Mouse (Mus musculus) olfactory bulb, adult 2 months (tissue): ENCODE data around the gene Arhgap10.

Experiments
- CTCF ChIP-seq: fragments of 200-500 bp; IDR thresholded peaks from 2 replicates; pipeline ENCODE4 v1.5.1; 2012; ENCODE audit warnings: low read depth, mild to moderate bottlenecking, low read length, moderate library complexity; ENCODE audit not compliant: insufficient read depth
- POLR2A ChIP-seq: fragments of 200-500 bp; IDR thresholded peaks from 2 replicates; pipeline ENCODE4 v1.6.1; 2012; ENCODE audit warnings: mild to moderate bottlenecking, low read depth, low read length, moderate library complexity; ENCODE audit not compliant: insufficient read depth

GRCm38 (mm10) chr8:77341329-77341728 lies 176.4 kb downstream of the Arhgap10 start:
- TF ChIP-seq CTCF (no peak), POLR2A (no peak)
